Mouse (Mus musculus) forebrain, embryonic 16.5 days (tissue): Measurements from ENCODE around the gene Ttc30a1. TPM values are rescaled to one million over a fixed set of nuclear protein-coding genes. Genes with fewer than 3 reads are reported as not detected.

Source experiments
- ATAC-seq: fragments of 200-750 bp; cut with Nextera tagmentation; 2 replicates; pipeline ENCODE4 v1.8.0; 2017; ENCODE audit warnings: mild to moderate bottlenecking, moderate library complexity
- H3K27ac ChIP-seq: fragments of 300-500 bp; sonication (generic); 2 replicates; pipeline ENCODE4 v1.5.1; 2014; ENCODE audit warnings: low read length, control low read depth
- H3K27me3 ChIP-seq: fragments of 300-500 bp; sonication (generic); replicated peaks from 2 replicates; pipeline ENCODE4 v1.6.1; 2014; ENCODE audit warnings: low read length; ENCODE audit not compliant: control insufficient read depth, insufficient read depth
- H3K36me3 ChIP-seq: fragments of 300-500 bp; sonication (generic); 2 replicates; pipeline ENCODE4 v1.6.1; 2014; ENCODE audit not compliant: control insufficient read depth, insufficient read depth
- H3K4me1 ChIP-seq: fragments of 300-500 bp; sonication (generic); replicated peaks from 2 replicates; pipeline ENCODE4 v1.6.1; 2014; ENCODE audit warnings: low read length; ENCODE audit not compliant: control insufficient read depth, insufficient read depth
- H3K4me2 ChIP-seq: fragments of 300-500 bp; sonication (generic); 2 replicates; pipeline ENCODE4 v1.6.1; 2014; ENCODE audit warnings: mild to moderate bottlenecking, low read length, control low read depth
- H3K4me3 ChIP-seq: fragments of 300-500 bp; sonication (generic); replicated peaks from 2 replicates; pipeline ENCODE4 v1.5.1; 2014; ENCODE audit warnings: mild to moderate bottlenecking, low read length, control low read depth
- H3K9ac ChIP-seq: fragments of 300-500 bp; sonication (generic); replicated peaks from 2 replicates; pipeline ENCODE4 v1.6.1; 2014; ENCODE audit warnings: low read depth, low read length, control low read depth
- H3K9me3 ChIP-seq: fragments of 300-500 bp; sonication (generic); 2 replicates; pipeline ENCODE4 v1.6.1; 2016; ENCODE audit warnings: low read length; ENCODE audit not compliant: control insufficient read depth
- WGBS: fragments of 180-500 bp; shearing (Covaris S2); extraction: QIAGEN DNeasy Blood & Tissue Kit; methylation state at CpG from one replicate; pipeline ENCODE4 v1.1.7; 2014; 5-methylcytosine and 5-hydroxymethylcytosine counted together
- polyA plus RNA-seq: library from polyadenylated mRNA; unstranded; fragments of >200 nt; fragmentation: Nextera tagmentation; extraction: Ambion mirVana; gene quantifications from 2 replicates; pipeline ENCODE4 v1.2.1, GENCODE M21; 2015

Gene Ttc30a1
- polyA plus RNA-seq, 1 experiment from 2014 or later = 7.4 TPM

DNA sequence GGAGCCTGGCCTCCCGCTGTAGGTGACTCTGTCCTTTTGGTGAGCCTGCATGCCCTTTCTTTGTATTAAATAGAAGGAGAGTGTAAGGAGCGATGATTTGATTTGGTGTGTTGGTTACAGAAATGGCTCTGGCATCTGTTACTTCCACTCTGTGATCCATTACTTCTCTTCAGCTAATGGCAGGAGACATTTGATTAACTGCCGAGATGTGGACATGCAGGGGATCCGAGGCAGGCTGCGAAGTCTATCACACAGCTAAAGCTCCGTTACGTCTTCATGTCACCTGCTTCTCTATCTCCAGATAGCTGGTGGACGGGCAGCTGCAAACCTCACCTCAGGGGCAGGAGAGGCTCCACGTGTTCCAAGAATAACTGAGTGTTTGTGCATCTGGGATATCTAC is 7.6 kb downstream of the Ttc30a1 start:
- ATAC-seq = no peak
- 73% methylated on average over 9 of the region's 9 CpGs for WGBS
- H3K27ac ChIP-seq = no peak overlapping the region
- no peak overlapping the region for H3K9ac ChIP-seq
- H3K4me2 ChIP-seq = no peak overlapping the region
- no peaks in the 10 kb centered on the region for H3K36me3 ChIP-seq
- H3K4me1 ChIP-seq = no peaks in the 10 kb centered on the region
- H3K9me3 ChIP-seq = no peaks in the 10 kb centered on the region
- H3K27me3 ChIP-seq = no peaks in the 10 kb centered on the region
- no peak overlapping the region for H3K4me3 ChIP-seq

DNA sequence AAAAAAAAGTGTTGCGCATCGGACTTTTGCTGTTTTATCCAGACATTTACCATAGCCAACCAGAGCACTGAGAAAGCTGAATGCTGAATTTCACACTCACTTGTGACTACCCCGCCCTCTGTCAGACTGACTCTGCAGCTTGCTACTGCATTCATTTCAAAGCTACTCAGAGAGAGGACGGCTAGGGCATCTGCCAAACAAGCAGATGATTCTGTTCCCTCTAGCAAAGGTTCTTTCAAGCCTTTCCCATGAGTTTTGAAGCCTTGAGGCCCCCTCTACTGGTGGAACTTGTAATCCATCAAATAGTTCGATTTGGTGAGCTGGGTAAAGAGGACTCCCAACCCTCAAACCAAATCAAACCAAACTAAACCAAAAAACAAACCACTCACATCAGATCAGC is 16.8 kb downstream of the Ttc30a1 start:
- peak overlapping the region; percentile 43 for H3K4me2 ChIP-seq
- H3K9me3 ChIP-seq = no peaks in the 10 kb centered on the region
- 19% methylated on average over 5 of the region's 5 CpGs for WGBS
- peak; percentile 92 for ATAC-seq
- peaks cover 18% of the 10 kb centered on the region for H3K4me1 ChIP-seq
- no peaks in the 10 kb centered on the region for H3K36me3 ChIP-seq
- peak overlapping the region; percentile 1; the same call in 1 of the 2 replicates for H3K4me3 ChIP-seq
- no peak overlapping the region for H3K9ac ChIP-seq
- H3K27me3 ChIP-seq = no peaks in the 10 kb centered on the region
- peak overlapping the region; percentile 24; the same call in 1 of the 2 replicates for H3K27ac ChIP-seq

DNA sequence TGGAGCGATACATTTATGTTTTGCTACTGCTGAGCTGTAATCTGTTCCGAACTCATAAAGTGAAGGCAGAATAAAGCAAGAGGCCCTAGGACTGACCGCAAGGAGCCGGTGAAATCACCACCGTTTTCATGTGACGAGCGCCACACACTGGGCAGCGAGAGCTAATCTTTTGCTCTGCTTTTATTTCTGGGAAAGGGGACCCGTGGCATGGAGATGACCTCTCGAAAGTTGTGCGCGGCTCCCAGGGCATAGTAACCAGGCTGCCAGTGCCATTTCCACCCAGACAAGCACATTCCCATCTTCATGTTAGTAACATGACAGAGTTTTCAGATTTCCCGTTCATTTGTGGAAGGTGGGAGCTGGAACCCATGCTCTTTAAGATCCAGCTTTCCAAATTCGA is 17.3 kb downstream of the Ttc30a1 start:
- Histone ChIP-seq H3K9me3 (no peaks in the 10 kb centered on the region), H3K36me3 (no peaks in the 10 kb centered on the region), H3K27ac (peak overlapping the region; percentile 24; the same call in 1 of the 2 replicates), H3K4me1 (peaks cover 23% of the 10 kb centered on the region), H3K4me3 (peak overlapping the region; percentile 1; the same call in 1 of the 2 replicates), H3K27me3 (no peaks in the 10 kb centered on the region), H3K9ac (no peak overlapping the region), H3K4me2 (peak overlapping the region; percentile 43)
- peak; percentile 38; the same call in 1 of the 2 replicates for ATAC-seq
- WGBS = 18% methylated on average over 14 of the region's 14 CpGs

DNA sequence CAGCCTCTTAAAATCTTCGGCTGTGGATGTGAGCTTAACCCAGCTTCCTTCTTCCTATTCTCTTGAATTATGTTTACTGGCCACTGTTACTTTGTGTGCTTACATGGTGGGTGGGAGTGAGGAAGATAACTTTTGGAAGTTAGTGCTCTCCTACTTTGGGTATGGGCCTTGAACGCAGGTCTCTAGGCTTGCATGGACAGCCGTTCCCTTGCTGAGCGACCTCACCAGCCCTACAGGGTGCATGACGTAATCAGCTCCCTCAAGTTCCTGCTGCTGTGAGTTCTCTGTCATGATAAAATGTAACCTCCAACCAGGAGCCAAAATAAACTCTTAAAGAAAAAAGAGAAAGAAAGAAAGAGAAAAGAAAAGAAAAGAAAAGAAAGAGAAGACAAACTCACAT is 17.7 kb downstream of the Ttc30a1 start:
- no peak overlapping the region for H3K27ac ChIP-seq
- 70% methylated on average over 5 of the region's 5 CpGs for WGBS

DNA sequence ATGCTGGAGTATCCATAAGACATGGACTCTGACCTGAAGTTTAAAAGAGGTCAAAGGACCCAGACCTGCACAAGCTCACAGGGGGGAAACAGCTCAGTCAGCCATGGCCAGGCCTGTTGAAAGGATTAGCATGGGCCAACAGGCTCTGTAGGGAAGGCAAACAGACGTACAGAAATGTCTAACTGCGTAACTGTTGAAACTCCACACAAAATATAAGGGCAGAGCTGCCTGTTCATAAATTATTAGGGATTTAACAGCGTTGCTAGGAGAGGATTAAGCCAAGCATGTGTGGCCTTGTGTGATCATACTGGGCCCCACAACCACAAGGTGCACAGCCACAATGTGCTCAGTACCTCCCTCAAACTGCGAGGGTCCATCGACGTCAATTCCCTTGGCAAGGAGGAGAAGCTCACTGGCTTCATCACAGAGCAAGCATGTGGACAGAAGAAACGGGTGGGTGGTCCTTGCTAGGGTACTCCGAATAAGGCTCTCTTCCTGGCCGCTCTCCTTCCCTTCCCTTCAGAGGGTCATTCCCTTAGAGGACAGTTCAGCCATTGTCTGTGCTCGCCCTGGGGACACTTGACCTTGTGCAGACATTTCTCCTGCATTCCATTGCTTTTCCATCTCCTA is 18.4 kb downstream of the Ttc30a1 start:
- Histone ChIP-seq H3K4me3 (no peak overlapping the region), H3K4me2 (no peak overlapping the region), H3K9me3 (no peaks in the 10 kb centered on the region), H3K36me3 (no peaks in the 10 kb centered on the region), H3K4me1 (peaks cover 33% of the 10 kb centered on the region), H3K27ac (no peak overlapping the region), H3K9ac (no peak overlapping the region), H3K27me3 (no peaks in the 10 kb centered on the region)
- ATAC-seq = no peak
- 64% methylated on average over 10 of the region's 10 CpGs for WGBS

More for the DNA sequence above, 17.7 kb downstream of the Ttc30a1 start:
- peak overlapping the region; percentile 43 for H3K4me2 ChIP-seq
- ATAC-seq = no peak
- H3K36me3 ChIP-seq = no peaks in the 10 kb centered on the region
- H3K9me3 ChIP-seq = no peaks in the 10 kb centered on the region
- H3K4me1 ChIP-seq = peaks cover 27% of the 10 kb centered on the region
- H3K4me3 ChIP-seq = no peak overlapping the region
- no peak overlapping the region for H3K9ac ChIP-seq
- H3K27me3 ChIP-seq = no peaks in the 10 kb centered on the region

DNA sequence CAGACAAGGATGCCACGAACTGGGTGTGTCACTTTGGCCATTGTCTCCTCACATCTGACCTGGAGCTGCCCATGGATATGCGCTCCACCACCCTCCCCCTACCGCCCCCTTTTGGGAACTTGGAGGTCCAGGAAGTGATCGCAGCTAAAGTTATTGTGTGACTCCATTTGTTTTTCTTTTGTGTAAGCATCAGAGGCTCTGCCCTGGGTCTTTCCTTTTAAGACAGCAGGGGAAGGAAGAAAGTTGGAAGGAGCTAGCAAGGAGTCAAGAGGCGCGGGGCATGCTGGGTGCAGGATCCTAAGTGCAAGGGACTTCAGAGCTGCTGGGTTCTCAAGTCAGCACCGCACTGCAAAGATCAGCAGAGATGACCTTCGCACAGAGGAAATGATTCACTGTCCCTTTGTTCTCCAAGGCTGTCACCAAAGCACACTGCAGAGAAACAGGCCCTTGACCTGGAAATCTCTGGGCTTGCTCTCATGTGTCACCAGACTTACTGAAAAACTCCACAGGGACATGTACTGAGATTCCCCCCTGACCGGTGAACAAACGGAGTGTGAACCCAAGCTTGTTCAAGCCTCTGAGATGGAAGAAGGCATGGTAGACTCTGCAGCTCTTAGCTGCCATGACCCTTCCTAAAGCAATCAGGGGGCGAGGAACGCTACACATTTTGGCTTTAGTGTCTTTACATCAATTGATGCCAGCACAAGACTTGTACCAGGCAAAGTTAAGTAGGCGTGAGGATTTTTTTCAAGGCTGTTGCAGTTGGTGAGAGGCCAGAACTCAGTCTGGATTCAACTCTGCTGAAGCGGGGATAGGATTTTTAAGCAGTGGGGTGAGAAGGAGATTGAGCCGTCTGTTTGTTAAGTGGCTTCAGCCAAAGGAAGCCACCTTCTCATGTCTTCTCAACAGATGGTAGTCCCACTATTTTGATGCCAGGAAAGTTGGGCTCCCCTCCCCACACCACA is 21.1 kb downstream of the Ttc30a1 start:
- WGBS = 48% methylated on average over 15 of the region's 15 CpGs
- Histone ChIP-seq H3K27ac (peak overlapping the region; percentile 19; the same call in 1 of the 2 replicates), H3K27me3 (no peaks in the 10 kb centered on the region), H3K4me1 (peaks cover 40% of the 10 kb centered on the region), H3K9me3 (no peaks in the 10 kb centered on the region), H3K4me3 (no peak overlapping the region), H3K36me3 (no peaks in the 10 kb centered on the region), H3K9ac (no peak overlapping the region), H3K4me2 (peak overlapping the region; percentile 45)
- ATAC-seq = no peak

DNA sequence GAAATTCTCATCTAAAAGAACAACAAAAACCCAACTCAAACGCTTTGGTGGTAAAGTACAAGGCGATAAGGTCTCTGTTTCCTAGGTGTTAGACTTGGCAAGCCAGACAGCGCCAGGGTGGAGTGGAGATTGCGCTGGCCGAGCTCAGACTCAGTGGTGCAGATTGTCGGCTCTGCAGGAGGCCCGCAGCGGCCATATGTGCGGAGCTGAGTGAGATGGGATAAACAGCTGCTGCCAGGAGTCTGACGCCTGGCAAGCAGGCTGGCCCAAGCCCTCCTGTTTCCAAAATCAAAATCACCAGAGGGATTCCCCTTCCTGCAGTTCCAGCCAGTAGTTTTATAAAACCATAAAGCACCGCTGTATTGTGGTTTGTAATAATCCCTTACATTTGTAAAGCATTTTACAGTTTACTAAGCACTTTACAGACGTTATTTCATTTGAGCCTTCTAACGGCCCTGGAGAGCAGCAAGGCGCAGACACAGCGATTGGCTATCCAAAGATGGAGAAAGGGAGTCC is 21.9 kb downstream of the Ttc30a1 start:
- 6% methylated on average over 15 of the region's 15 CpGs for WGBS
- H3K9ac ChIP-seq = no peak overlapping the region; the same call in 1 of the 2 replicates

DNA sequence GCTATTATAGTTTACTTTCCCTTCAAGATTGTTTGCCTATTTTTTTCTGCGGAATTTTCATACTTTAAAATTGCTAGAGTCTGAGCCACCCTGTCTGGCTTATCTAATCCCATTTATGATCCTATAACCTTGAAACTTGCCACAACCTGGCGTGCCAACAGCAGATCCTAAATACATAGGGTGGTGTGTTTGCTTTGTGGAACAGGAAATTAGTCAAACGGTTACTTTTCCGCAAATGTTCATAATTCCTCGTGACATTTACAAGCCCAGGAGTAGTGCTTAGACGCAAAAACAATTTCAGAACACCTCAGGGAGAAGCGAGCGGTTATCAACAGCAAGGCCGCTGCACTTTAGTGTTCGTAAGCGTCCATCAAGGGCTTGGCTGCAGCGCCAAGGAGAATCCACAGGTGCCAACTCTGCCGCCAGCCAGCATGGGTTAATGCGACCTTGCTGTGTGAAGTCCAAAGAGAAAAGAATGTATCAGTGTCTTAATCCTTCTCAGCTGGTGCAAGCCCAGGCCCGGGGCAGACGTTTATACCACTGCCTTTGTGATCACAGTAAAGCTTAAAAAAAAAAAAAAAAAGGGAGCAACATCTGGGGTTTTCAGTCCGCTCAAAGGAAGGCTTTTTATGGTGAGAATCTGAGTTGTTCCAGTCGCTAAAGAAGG is 22.5 kb downstream of the Ttc30a1 start:
- 0 out of 2 replicates have a peak, but pooled peaks have one; percentile 35 for ATAC-seq
- WGBS = 22% methylated on average over 18 of the region's 18 CpGs

More for the DNA sequence above, 21.9 kb downstream of the Ttc30a1 start:
- no peaks in the 10 kb centered on the region for H3K9me3 ChIP-seq
- ATAC-seq = peak; percentile 81
- H3K27ac ChIP-seq = peak overlapping the region; percentile 46; the same call in 1 of the 2 replicates
- no peak overlapping the region for H3K4me3 ChIP-seq
- no peaks in the 10 kb centered on the region for H3K27me3 ChIP-seq
- H3K4me2 ChIP-seq = peak overlapping the region; percentile 45
- peaks cover 39% of the 10 kb centered on the region for H3K4me1 ChIP-seq
- no peaks in the 10 kb centered on the region for H3K36me3 ChIP-seq

More for the DNA sequence above, 22.5 kb downstream of the Ttc30a1 start:
- Histone ChIP-seq H3K9ac (no peak overlapping the region; the same call in 1 of the 2 replicates), H3K27me3 (no peaks in the 10 kb centered on the region), H3K27ac (peak overlapping the region; percentile 46; the same call in 1 of the 2 replicates), H3K4me1 (peaks cover 34% of the 10 kb centered on the region), H3K4me3 (no peak overlapping the region), H3K36me3 (no peaks in the 10 kb centered on the region), H3K9me3 (no peaks in the 10 kb centered on the region), H3K4me2 (peak overlapping the region; percentile 45)
